Mouse (Mus musculus): ENCODE results near the gene Dnajc10. TPM values are rescaled to one million over a fixed set of nuclear protein-coding genes. Genes with fewer than 3 reads are reported as not detected.

Gene Dnajc10
- polyA plus RNA-seq, 1 experiment from 2014 or later, result 94.3 TPM

- ATAC-seq (ENCODE audit: insufficient number of reproducible peaks, low FRiP score, low TSS enrichment, low read depth), result no peak
Measured at GRCm38 (mm10) chr2:80286397-80286796, 28.9 kb upstream of the Dnajc10 start.

GRCm38 (mm10) chr2:80292172-80292571 lies 23.1 kb upstream of the Dnajc10 start, which contains the start of gene Prdx6b:
Gene Prdx6b, plus strand, starts transcription at chr2:80292472.
- WGBS, result 88% methylated on average over 8 of the region's 8 CpGs

More at GRCm38 (mm10) chr2:80286397-80286796, 28.9 kb upstream of the Dnajc10 start:
- Histone ChIP-seq H3K36me3 (ENCODE audit: control insufficient read depth, insufficient read depth, low read length) (no peaks in the 10 kb centered on the region), H3K4me3 (ENCODE audit: low read depth, low read length) (no peak overlapping the region), H3K27ac (replicated peaks; ENCODE audit: low read depth, low read length) (no peak overlapping the region), H3K9ac (ENCODE audit: low read length) (no peak overlapping the region), H3K9me3 (ENCODE audit: control insufficient read depth, low read length) (no peaks in the 10 kb centered on the region), H3K4me1 (ENCODE audit: control insufficient read depth, insufficient read depth, low read length) (no peaks in the 10 kb centered on the region), H3K27me3 (ENCODE audit: control insufficient read depth, insufficient read depth, low read length) (no peaks in the 10 kb centered on the region), H3K4me2 (ENCODE audit: low read depth, severe bottlenecking) (no peak overlapping the region)
- DNase-seq (ENCODE audit: low spot score), result no peak
- WGBS, result 90% methylated on average over 4 of the region's 4 CpGs

GRCm38 (mm10) chr2:80298334-80298733 lies 16.9 kb upstream of the Dnajc10 start:
- no peak overlapping the region for H3K4me2 ChIP-seq (ENCODE audit: low read depth, severe bottlenecking)
- 79% methylated on average over 3 of the region's 3 CpGs for WGBS
- H3K4me1 ChIP-seq (ENCODE audit: control insufficient read depth, insufficient read depth, low read length), result no peaks in the 10 kb centered on the region
- ATAC-seq (ENCODE audit: insufficient number of reproducible peaks, low FRiP score, low TSS enrichment, low read depth) (no peak), DNase-seq (ENCODE audit: low spot score) (no peak)
- no peaks in the 10 kb centered on the region for H3K9me3 ChIP-seq (ENCODE audit: control insufficient read depth, low read length)
- no peak overlapping the region for H3K9ac ChIP-seq (ENCODE audit: low read length)
- no peak overlapping the region for H3K27ac ChIP-seq (replicated peaks; ENCODE audit: low read depth, low read length)
- H3K36me3 ChIP-seq (ENCODE audit: control insufficient read depth, insufficient read depth, low read length), result no peaks in the 10 kb centered on the region
- no peaks in the 10 kb centered on the region for H3K27me3 ChIP-seq (ENCODE audit: control insufficient read depth, insufficient read depth, low read length)
- no peak overlapping the region for H3K4me3 ChIP-seq (ENCODE audit: low read depth, low read length)

More at GRCm38 (mm10) chr2:80292172-80292571, 23.1 kb upstream of the Dnajc10 start, which contains the start of gene Prdx6b:
- DNase-seq (ENCODE audit: low spot score) (no peak), ATAC-seq (ENCODE audit: insufficient number of reproducible peaks, low FRiP score, low TSS enrichment, low read depth) (no peak)
- no peak within 1 kb of the TSS for H3K4me2 ChIP-seq (ENCODE audit: low read depth, severe bottlenecking)
- H3K4me1 ChIP-seq (ENCODE audit: control insufficient read depth, insufficient read depth, low read length), result no peaks in the 10 kb centered on the region
- no peak within 1 kb of the TSS for H3K4me3 ChIP-seq (ENCODE audit: low read depth, low read length)
- no peaks in the 10 kb centered on the region for H3K9me3 ChIP-seq (ENCODE audit: control insufficient read depth, low read length)
- H3K27me3 ChIP-seq (ENCODE audit: control insufficient read depth, insufficient read depth, low read length), result no peaks in the 10 kb centered on the region
- H3K9ac ChIP-seq (ENCODE audit: low read length), result no peak within 1 kb of the TSS
- H3K36me3 ChIP-seq (ENCODE audit: control insufficient read depth, insufficient read depth, low read length), result no peaks in the 10 kb centered on the region
- H3K27ac ChIP-seq (replicated peaks; ENCODE audit: low read depth, low read length), result no peak within 1 kb of the TSS

- ATAC-seq (ENCODE audit: insufficient number of reproducible peaks, low FRiP score, low TSS enrichment, low read depth) (no peak), DNase-seq (ENCODE audit: low spot score) (no peak)
- no peaks in the 10 kb centered on the region for H3K27me3 ChIP-seq (ENCODE audit: control insufficient read depth, insufficient read depth, low read length)
- H3K4me2 ChIP-seq (ENCODE audit: low read depth, severe bottlenecking), result no peak overlapping the region
- H3K27ac ChIP-seq (replicated peaks; ENCODE audit: low read depth, low read length), result no peak overlapping the region
- no peak overlapping the region for H3K9ac ChIP-seq (ENCODE audit: low read length)
- H3K9me3 ChIP-seq (ENCODE audit: control insufficient read depth, low read length), result no peaks in the 10 kb centered on the region
- WGBS, result 96% methylated on average over 4 of the region's 4 CpGs
- no peak overlapping the region for H3K4me3 ChIP-seq (ENCODE audit: low read depth, low read length)
- no peaks in the 10 kb centered on the region for H3K36me3 ChIP-seq (ENCODE audit: control insufficient read depth, insufficient read depth, low read length)
- H3K4me1 ChIP-seq (ENCODE audit: control insufficient read depth, insufficient read depth, low read length), result no peaks in the 10 kb centered on the region
Measured at GRCm38 (mm10) chr2:80300806-80301205, 14.5 kb upstream of the Dnajc10 start.

GRCm38 (mm10) chr2:80303957-80304356 lies 11.3 kb upstream of the Dnajc10 start:
- Histone ChIP-seq H3K9ac (ENCODE audit: low read length) (no peak overlapping the region), H3K4me2 (ENCODE audit: low read depth, severe bottlenecking) (no peak overlapping the region), H3K4me3 (ENCODE audit: low read depth, low read length) (no peak overlapping the region), H3K4me1 (ENCODE audit: control insufficient read depth, insufficient read depth, low read length) (no peaks in the 10 kb centered on the region), H3K27ac (replicated peaks; ENCODE audit: low read depth, low read length) (no peak overlapping the region), H3K36me3 (ENCODE audit: control insufficient read depth, insufficient read depth, low read length) (no peaks in the 10 kb centered on the region), H3K27me3 (ENCODE audit: control insufficient read depth, insufficient read depth, low read length) (no peaks in the 10 kb centered on the region), H3K9me3 (ENCODE audit: control insufficient read depth, low read length) (no peaks in the 10 kb centered on the region)
- WGBS, result 96% methylated on average over 2 of the region's 2 CpGs
- no peak for DNase-seq (ENCODE audit: low spot score)
- no peak for ATAC-seq (ENCODE audit: insufficient number of reproducible peaks, low FRiP score, low TSS enrichment, low read depth)

GRCm38 (mm10) chr2:80307701-80308100 lies 7.6 kb upstream of the Dnajc10 start:
- H3K9ac ChIP-seq (ENCODE audit: low read length), result no peak overlapping the region
- no peak for DNase-seq (ENCODE audit: low spot score)
- no peak overlapping the region for H3K4me2 ChIP-seq (ENCODE audit: low read depth, severe bottlenecking)
- ATAC-seq (ENCODE audit: insufficient number of reproducible peaks, low FRiP score, low TSS enrichment, low read depth), result no peak
- no peaks in the 10 kb centered on the region for H3K27me3 ChIP-seq (ENCODE audit: control insufficient read depth, insufficient read depth, low read length)
- H3K4me3 ChIP-seq (ENCODE audit: low read depth, low read length), result no peak overlapping the region
- H3K4me1 ChIP-seq (ENCODE audit: control insufficient read depth, insufficient read depth, low read length), result no peaks in the 10 kb centered on the region
- no peaks in the 10 kb centered on the region for H3K9me3 ChIP-seq (ENCODE audit: control insufficient read depth, low read length)
- no peak overlapping the region for H3K27ac ChIP-seq (replicated peaks; ENCODE audit: low read depth, low read length)
- H3K36me3 ChIP-seq (ENCODE audit: control insufficient read depth, insufficient read depth, low read length), result no peaks in the 10 kb centered on the region
- WGBS, result 92% methylated on average over 3 of the region's 3 CpGs

GRCm38 (mm10) chr2:80309775-80310174 lies 5.5 kb upstream of the Dnajc10 start:
- Histone ChIP-seq H3K4me1 (ENCODE audit: control insufficient read depth, insufficient read depth, low read length) (peaks cover 1% of the 10 kb centered on the region; the same call in 1 of the 2 replicates), H3K36me3 (ENCODE audit: control insufficient read depth, insufficient read depth, low read length) (no peaks in the 10 kb centered on the region), H3K9ac (ENCODE audit: low read length) (no peak overlapping the region), H3K4me2 (ENCODE audit: low read depth, severe bottlenecking) (no peak overlapping the region), H3K27ac (replicated peaks; ENCODE audit: low read depth, low read length) (no peak overlapping the region), H3K9me3 (ENCODE audit: control insufficient read depth, low read length) (no peaks in the 10 kb centered on the region), H3K27me3 (ENCODE audit: control insufficient read depth, insufficient read depth, low read length) (no peaks in the 10 kb centered on the region), H3K4me3 (ENCODE audit: low read depth, low read length) (no peak overlapping the region)
- WGBS, result 73% methylated on average over 4 of the region's 4 CpGs
- no peak for ATAC-seq (ENCODE audit: insufficient number of reproducible peaks, low FRiP score, low TSS enrichment, low read depth)
- DNase-seq (ENCODE audit: low spot score), result no peak

- WGBS, result 80% methylated on average over 4 of the region's 4 CpGs
- no peak overlapping the region for H3K27ac ChIP-seq (replicated peaks; ENCODE audit: low read depth, low read length)
- no peak overlapping the region for H3K4me2 ChIP-seq (ENCODE audit: low read depth, severe bottlenecking)
- ATAC-seq (ENCODE audit: insufficient number of reproducible peaks, low FRiP score, low TSS enrichment, low read depth) (no peak), DNase-seq (ENCODE audit: low spot score) (no peak)
- H3K9ac ChIP-seq (ENCODE audit: low read length), result no peak overlapping the region
- H3K36me3 ChIP-seq (ENCODE audit: control insufficient read depth, insufficient read depth, low read length), result no peaks in the 10 kb centered on the region
- H3K4me3 ChIP-seq (ENCODE audit: low read depth, low read length), result no peak overlapping the region
- H3K4me1 ChIP-seq (ENCODE audit: control insufficient read depth, insufficient read depth, low read length), result peaks cover 2% of the 10 kb centered on the region; the same call in 1 of the 2 replicates
- no peaks in the 10 kb centered on the region for H3K27me3 ChIP-seq (ENCODE audit: control insufficient read depth, insufficient read depth, low read length)
- H3K9me3 ChIP-seq (ENCODE audit: control insufficient read depth, low read length), result no peaks in the 10 kb centered on the region
Measured at GRCm38 (mm10) chr2:80310772-80311171, 4.5 kb upstream of the Dnajc10 start.

GRCm38 (mm10) chr2:80311350-80311749 lies 3.9 kb upstream of the Dnajc10 start:
- Histone ChIP-seq H3K9ac (ENCODE audit: low read length) (no peak overlapping the region), H3K4me1 (ENCODE audit: control insufficient read depth, insufficient read depth, low read length) (peaks cover 2% of the 10 kb centered on the region; the same call in 1 of the 2 replicates), H3K27ac (replicated peaks; ENCODE audit: low read depth, low read length) (no peak overlapping the region), H3K27me3 (ENCODE audit: control insufficient read depth, insufficient read depth, low read length) (no peaks in the 10 kb centered on the region), H3K36me3 (ENCODE audit: control insufficient read depth, insufficient read depth, low read length) (no peaks in the 10 kb centered on the region), H3K9me3 (ENCODE audit: control insufficient read depth, low read length) (no peaks in the 10 kb centered on the region), H3K4me3 (ENCODE audit: low read depth, low read length) (no peak overlapping the region), H3K4me2 (ENCODE audit: low read depth, severe bottlenecking) (no peak overlapping the region)
- DNase-seq (ENCODE audit: low spot score) (no peak), ATAC-seq (ENCODE audit: insufficient number of reproducible peaks, low FRiP score, low TSS enrichment, low read depth) (no peak)
- 76% methylated on average over 4 of the region's 4 CpGs for WGBS

All from limb, embryonic 11.5 days (tissue).